Mouse (Mus musculus) 3134 (cell line): ENCODE results near the gene Clec2e.
A peak's percentile ranks its signal among the peaks of the same experiment; 100 is the strongest.
"Not testable (repeated sequence)": the region's sequence is repeated elsewhere in the genome, so short reads cannot be mapped to it uniquely, and the experiment has no call there.

ENCODE experiments used
- DNase-seq: peaks from one replicate; pipeline ENCODE4 v3.0.0-alpha.2; 2011; ENCODE audit warnings: low spot score; ENCODE audit not compliant: insufficient read length; ENCODE audit errors: extremely low read depth

Clec2e gene

DNA sequence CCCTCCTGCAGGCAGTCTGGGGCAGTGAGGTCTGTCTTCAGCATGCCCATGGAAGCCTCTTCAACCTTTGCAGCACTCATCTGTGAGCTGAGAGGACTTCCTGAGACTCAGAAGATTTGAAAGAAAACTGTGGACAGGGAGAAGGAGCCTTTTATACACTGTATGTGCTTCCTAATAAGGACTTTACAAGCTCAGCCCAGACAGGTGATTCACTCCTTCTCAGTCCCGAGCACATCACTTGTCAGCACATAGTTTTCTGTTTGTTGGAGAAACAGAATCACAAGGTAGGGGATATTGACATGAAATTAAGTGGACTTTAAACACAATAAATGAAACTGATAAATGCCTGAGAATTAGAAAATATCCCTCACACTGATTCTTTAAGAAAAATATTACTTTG is at the start of gene Clec2e:
Gene Clec2e (minus strand): TSS at position 120 of the 400 bp plus-strand sequence.
- not testable (repeated sequence) for DNase-seq

DNA sequence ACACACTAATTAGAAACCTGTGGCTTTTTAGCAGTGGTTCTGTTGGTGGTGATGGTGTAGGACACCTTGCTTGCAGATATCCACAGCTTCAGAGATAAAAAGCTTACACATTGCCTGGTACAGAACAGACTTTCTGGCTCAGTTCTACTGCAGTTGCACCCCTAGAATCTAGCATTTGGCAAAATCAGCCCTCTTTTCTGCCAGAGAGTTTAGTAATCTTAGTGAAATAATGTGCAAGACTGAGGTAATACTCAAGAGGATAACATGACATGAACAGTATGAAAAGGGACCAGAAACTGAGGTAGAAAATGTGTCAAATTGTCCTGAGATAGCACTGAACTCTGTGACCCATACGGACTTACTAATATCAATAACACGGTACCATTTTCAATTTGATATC is 46.1 kb upstream of the Clec2e start:
- DNase-seq: no peak

DNA sequence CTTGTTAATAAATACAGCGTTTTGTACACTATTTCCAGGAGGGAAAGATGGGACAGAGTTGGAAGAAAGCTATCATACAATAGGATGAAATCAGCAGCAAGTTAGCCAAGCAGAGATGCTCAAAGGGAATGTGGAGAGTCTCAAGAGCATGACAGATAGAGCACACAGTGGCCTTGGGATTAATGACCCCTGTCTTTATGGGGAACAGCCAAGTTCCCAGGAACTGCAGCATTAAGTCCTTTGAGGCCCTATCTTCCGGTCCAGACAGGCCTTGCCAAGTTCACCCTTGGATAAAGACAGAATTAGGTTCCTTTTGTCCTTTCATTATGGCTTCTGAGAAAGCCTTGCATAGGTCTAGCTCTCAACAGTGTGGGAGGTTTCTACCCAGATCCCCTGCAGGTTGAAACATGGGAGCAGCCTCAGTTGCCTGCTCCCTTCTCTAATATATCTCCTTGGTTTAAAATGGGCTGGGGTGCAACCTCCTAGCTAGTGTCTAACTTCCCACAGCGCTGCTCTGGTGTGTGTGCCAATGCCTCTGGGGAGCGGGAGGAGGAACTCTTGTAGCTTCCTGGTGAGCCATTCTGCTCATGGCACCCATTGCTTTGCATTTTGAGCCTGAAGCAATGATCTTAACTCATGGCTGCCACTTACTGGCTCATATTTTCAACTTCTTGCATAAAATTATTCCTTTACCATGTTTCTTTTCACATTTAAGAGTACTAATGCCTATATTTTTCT is 32.1 kb upstream of the Clec2e start:
- no peak for DNase-seq

DNA sequence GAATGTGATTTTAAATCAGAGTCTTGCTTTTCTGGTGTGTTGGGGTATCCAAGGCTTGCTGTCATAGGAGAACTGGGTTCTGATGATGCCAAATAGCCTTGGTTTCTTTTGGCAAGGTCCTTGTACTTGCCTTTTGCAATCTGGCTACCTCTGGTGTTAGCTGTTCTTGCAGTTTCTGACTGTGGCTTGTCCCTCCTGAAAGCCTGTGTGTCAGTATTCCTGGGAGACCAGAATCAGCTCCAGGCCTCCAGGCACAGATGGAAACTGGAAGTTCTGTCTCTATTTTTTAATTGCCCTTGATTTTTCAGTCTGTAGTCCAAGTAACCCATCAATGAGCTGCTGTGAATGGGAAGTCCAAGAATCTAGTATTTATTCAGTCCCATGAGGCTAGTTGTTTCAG is 26.1 kb upstream of the Clec2e start:
- no peak for DNase-seq

DNA sequence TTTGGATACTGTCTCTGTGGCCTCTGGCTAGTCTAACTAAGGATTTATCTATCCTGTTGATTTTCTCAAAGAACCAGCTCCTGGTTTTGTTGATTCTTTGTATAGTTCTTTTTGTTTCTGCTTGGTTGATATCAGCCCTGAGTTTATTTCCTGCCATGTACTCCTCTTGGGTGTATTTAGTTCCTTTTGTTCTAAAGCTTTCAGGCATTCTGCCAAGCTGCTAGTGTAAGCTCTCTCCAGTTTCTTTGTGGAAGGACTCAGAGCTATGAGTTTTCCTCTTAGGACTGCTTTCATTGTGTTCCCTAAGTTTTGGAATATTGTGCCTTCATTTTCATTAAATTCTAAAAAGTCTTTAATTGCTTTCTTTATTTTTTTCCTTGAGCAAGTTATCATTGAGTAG is 23.8 kb upstream of the Clec2e start:
- not testable (repeated sequence) for DNase-seq

DNA sequence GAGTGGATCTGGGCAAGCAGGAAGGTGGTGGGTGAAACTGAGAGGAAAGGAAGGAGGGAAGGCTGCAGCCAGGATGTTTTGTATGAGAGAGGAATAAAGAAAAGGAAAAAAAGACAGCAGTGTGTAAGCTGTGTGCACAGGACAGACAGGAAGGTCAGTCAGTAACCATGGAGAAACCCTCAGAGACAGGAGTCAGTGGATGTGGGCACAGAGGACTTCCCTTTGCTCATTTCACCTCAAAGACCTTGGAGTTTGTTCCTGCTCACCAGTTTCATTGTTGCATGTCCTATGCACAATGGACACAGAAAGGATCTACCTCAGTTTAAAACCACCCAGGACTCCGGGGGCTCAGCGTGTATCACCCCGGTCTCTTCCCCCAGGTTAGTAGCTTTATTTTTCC is 15.5 kb upstream of the Clec2e start:
- DNase-seq: no peak

DNA sequence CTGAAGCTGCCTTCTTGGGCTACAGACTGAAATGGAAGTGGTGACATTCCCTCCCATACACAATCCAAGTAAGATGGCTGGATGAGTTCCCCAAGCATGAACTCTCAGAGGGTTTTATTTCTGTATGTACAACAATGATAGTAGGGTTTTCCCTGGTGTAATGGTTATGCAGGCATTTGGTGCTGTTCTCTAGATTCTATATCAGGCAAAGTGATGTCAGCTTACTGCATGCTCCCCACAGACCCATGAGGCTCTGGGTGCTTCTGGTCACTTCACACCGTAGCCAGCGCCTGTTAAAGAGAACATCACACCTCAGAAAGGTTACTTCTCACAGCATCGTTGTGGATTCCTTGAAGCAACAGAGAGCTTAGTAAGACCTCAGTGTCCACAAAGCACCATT is 13.5 kb upstream of the Clec2e start:
- DNase-seq: not testable (repeated sequence)

DNA sequence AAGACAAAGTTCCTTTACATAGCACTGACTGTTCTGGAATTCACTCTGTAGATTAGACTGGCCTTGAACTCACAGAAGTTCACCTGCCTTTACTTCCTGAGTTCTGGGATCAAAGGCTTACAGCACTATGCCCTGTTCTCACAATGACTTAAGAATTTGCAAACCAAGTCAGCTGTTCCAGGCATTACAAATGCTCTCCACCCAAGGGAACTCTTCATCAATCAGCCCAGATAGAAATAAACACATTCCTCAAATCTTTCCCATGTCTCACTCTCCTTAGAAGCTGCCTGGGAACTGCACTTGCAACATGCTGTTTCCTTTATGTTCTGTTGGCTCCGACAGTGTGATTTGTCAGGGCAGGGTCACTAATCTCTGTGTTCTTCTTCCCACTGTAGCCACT is 13.1 kb upstream of the Clec2e start:
- DNase-seq: no peak

DNA sequence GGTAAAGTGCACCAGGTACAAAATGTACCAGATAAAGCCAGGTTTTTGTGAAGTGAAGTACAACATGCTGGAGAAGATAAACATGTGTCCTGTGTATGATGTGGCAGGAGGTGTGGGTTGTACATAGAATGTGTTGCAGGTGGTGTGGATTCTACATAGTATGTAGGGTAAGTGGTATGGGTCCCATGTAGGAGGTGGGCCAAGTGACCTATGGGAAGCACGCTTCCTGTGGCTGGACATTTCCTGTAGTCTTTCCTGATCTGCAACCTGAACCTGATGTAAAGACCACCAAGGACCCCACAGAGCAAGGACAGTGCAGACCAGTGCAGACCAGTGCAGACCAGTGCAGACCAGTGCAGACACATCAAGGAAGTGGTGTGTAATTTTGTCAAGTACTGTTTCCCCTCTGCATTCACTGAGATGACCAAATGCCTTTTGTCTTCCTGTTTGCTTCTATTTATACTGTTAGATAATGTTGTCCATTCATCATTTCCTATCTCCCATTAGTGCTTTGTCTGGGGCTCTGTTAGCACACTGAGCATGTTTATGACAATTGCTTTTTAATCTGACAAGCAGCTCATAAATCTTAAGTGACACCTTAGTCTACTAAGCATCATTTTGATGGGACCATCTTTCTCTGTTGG is 12.4 kb upstream of the Clec2e start:
- no peak for DNase-seq

DNA sequence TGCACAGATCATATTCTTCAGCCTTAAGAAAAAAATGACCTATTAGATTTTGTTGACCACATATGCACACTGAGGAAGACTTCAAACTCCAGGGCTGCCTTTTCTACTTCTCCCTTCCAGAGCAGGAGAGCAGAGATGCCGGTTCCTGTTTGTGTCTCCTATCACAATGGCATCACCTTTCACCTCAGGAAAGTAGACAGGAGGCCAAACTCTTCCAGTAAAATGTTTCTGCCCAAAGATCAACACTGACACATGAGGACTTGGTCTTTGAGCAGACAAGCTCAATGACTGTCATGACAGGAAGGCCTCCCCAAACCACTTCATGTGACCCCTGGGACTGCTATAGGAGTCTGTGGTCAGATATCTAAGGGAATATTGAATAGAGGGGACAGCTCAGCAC is 11.8 kb upstream of the Clec2e start:
- DNase-seq: no peak

DNA sequence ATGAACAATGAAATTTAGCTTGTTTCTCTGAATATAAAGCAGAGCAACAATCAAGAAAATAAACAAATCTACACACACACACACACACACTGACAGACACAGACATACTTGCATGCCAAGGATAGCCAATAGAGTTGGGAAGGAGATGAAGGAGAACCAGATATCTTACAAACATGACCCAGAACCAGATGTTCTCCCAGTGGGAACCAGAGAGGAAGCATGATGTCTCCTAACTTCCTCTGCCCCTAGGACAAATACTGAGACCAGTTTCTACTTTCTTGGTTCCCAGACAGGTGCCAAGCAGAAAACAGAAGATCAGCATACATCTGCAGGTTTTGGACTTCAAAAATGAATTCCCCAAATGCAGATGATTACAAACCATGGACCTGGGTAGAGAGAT is 7.2 kb upstream of the Clec2e start:
- DNase-seq: no peak

DNA sequence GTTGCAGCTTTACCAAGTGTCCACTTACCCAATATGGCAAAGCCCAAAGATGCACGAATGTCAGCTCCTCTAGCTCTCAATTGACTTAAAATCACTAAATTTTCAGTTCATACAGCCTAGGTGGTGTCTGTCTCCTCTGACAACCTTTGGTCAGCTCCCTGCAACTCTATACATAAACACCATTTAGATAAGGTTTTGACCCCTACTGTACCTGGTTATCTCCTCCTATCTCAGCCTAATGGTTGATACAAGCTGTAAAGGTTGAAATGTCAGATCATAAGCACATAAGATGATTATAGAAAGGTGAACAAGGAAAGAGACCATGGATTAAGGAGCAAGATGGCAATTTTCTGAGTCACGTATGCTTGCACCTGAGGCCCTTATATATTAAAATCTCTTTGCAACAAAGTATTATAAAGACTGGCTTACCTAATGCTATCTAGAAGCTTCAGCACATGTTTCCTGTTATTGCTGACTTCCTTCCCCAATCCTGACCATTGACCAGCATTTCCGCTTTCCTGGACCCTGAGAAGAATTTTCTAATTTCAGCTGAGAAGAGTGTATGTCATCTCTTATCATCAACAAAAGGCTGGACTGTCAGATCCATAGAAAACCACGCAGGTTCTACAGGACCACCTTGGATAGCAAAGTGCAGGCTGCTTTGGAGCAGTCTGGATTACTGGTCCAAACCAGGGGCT is 2.3 kb upstream of the Clec2e start:
- no peak for DNase-seq

DNA sequence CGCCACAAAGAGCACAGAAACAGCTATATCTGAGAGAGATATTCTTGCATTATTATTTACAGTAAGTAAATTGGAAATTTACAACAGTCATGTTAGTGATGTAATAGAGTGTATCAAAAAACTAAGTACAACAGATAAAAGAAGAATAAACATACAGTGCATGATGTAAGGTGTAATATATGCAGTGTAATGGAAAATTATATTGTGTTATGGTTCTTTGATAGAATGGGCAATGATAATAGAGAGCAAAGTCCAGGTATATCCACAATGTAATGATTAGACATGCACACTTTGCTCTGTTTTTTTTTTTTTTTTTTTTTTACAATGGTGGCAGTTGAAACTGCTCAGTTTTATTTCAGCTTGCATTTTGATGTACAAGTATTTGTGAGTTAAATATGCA is 891 bp upstream of the Clec2e start:
- no peak for DNase-seq

DNA sequence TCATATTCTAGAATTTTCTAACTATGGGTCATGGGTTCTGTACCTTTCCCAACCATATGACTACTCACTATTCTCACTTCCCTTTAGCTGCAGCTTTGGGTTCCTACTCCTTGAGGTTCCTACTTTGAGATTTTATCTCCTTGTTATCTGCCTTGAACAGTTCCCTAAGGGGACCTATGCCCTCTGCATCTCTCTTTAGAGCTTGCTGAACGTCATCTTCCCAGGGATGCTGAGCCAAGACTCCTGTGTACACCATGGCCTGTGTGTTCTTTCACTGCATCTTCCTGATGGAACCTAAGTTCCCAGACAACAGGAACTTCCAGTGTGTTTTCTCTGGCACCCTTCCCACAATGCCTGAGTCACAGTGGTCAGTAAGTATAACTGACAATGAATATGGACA is 2.8 kb downstream of the Clec2e start:
- DNase-seq: peak; percentile 46

DNA sequence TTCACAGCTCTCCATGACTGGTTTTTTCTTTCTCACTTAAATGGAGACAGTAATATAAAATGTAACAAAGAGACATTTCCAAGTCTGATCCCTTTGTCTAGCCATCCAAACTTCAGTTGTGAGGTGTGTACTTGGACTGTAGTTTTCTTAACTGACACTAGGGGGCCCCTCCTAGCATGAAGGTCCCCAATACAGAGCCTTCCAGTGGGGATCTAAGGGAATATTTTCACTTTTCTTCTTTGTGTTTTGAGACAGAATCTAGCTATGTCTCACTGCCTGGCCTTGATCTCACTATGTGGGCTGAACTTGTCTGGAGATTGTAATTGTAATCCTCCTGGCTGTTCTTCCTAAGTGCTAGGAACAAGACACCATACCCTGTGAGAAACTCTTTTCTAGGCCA is 5.5 kb downstream of the Clec2e start:
- peak; percentile 12 for DNase-seq

DNA sequence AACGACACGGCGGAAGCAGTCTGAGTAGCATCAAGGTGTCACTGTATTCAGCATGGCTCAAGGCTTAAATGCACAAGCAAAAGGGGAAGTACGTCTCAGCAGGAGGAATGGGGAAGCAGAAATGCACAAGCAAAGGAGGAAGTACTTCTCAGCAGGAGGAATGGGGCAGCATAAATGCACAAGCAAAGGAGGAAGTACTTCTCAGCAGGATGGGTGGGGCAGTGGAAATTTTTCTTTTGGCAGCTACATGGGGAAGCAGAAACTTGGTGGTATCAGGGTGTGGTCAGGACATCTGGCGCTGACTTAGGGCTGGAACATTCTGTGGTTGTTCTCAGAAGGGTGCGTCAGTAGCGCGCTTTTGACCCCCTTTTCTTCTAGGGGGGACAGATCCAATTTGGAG is 12.1 kb downstream of the Clec2e start:
- not testable (repeated sequence) for DNase-seq

DNA sequence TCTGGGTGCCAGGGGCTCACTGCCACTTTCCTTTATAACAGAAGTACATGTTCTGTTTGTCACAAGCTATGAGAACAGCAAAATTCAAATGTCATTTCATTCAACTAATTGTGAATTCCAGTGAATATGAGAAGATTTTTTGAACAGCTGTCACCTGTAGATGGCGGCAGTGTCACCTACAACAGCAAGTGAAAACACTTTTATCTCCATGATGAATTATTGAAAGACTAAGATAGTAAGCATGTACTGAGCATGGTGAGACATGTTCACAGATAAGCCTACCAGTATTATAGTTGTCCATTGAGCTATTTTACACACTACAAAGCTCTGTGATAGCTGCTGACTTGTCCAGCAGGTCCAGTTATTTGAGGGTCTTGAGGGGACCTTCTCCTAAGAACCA is 12.6 kb downstream of the Clec2e start:
- no peak for DNase-seq

DNA sequence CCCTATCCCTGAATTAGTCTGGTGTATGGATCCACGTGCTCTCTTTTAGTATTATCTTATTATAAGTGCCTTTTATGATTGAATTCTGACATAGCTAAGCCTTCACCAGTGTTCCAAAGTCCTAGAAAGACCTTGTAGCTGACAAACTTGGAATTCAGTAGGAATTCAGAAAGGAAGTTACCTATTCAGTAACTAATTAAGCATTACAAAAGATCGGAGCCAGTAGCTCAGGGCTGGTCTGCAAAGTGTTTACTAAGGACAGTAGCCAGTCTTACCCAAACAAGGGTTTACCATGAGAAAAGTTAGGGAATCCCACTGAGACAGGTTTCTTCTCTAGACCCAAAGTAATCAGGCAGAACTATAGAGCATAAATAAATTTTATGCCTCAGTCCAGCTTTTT is 14.7 kb downstream of the Clec2e start:
- DNase-seq: not testable (repeated sequence)

DNA sequence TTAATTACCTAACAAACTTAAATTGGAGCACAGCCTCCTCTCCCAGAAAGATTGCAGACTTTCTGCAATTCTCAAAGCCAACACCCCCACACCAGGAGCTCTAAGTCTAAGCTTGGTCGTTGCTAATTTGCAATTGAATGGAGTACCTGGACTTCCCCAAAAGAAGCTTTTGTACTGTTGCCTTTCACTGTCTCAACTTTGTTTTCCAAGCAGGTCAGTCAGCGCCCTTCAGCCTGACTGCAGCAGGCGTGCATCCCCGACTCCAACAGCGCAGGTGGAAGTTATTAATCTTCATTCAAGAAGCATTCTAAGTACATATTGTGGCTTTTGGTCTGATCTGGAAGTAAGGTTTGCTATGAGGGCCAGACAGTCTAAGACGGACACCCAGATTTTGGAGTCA is 15.6 kb downstream of the Clec2e start:
- DNase-seq: no peak

DNA sequence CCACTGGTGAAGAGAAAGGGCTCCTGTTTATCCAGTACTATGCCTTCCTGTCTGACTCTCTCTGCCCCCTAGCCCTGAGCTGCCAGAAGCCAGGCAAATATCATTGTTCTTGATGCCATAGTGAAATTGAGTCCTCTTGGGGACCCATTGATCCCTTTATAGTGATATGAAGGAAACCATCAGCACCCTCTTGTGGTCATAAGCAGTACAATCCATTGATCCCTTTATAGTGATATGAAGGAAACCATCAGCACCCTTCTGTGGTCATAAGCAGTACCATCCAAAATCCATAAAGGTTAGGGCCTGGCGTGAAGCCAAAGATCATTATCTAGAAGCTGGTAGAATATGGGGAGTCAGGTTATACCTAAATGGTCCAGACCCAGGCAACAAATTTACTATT is 33.7 kb downstream of the Clec2e start:
- DNase-seq: no peak

DNA sequence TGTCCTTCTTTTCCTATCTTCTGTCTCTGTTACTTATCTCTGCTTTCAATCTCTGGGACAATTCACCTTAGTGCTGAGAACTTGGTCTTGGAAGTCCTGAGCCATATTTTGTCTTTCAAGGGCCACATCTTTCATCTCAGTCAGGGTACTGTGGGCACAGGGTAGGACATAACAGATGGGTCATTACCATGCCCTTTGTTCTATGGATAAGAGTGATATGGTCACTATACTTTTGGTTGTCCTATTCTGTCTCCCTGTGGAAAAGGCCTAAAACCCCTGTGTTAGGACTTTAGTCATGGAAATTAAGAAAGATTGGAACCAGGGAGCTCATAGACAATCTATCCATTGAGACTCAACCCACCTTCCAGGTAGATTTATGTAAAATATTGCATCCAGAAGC is 34.2 kb downstream of the Clec2e start:
- no peak for DNase-seq

DNA sequence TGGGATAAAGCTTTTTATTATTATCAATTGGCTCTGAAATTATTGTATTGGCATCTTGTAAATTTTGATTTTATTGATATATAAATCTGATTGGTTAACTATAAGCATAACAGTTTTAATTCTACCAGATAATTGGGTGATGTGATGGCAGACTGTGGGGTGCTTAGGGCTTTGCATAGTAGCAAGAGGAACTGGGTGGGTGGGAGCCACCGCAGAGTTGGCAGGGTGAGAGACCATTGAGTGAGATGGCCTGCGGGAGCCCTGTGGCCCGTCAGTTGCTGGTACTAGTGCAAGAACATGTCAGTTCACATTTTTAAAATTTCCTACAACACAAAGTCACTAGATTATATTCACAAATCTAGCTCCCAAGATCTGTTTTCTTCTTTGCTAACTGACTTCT is 34.9 kb downstream of the Clec2e start:
- DNase-seq: no peak
